Mouse (Mus musculus) spleen, adult 2 months (tissue): Measurements from ENCODE around the gene BC030870.

Source experiments
- CTCF ChIP-seq: fragments of 200-500 bp; IDR thresholded peaks from 2 replicates; pipeline ENCODE4 v1.5.1; 2011; ENCODE audit warnings: mild to moderate bottlenecking, inconsistent platforms; ENCODE audit not compliant: insufficient read depth, insufficient read length, insufficient replicate concordance; ENCODE audit errors: extremely low read depth
- POLR2A ChIP-seq: fragments of 200-500 bp; IDR thresholded peaks from 2 replicates; pipeline ENCODE4 v1.6.1; 2011; ENCODE audit warnings: low read depth, low read length, inconsistent platforms

GRCm38 (mm10) chr8:65068473-65068819 lies 60.9 kb downstream of the BC030870 start:
- TF ChIP-seq CTCF (no peak), POLR2A (no peak)
